Comparison of ENCODE assay signal across 19 mouse cellular contexts in genomic region chr11:121193415-121193814, GRCm38 (mm10). TPM values are rescaled to one million over a fixed set of nuclear protein-coding genes. Genes with fewer than 3 reads are reported as not detected.
"Had no signal": no experiment of that assay in that cellular context is flagged by ENCODE, and none has a peak within 500 bp of the region (broad histone marks: within the 10 kb centered on the region; RNA-seq: fewer than 3 reads in every experiment).

No protein-coding gene starts in this region.

- H3K27me3 ChIP-seq: lung, embryonic 15.5 days; midbrain, embryonic 13.5 days; midbrain, embryonic 15.5 days; neural tube, embryonic 12.5 days; stomach, embryonic 15.5 days had no signal

- H3K27ac ChIP-seq: lung, embryonic 15.5 days; macrophage; midbrain, embryonic 13.5 days; midbrain, embryonic 15.5 days; neural tube, embryonic 12.5 days; stomach, embryonic 15.5 days; stomach, postnatal 0 days had no signal

- H3K36me3 ChIP-seq: lung, embryonic 15.5 days; stomach, embryonic 15.5 days had no signal

- H3K4me3 ChIP-seq: lung, embryonic 15.5 days; megakaryocyte, embryonic 14.5 days; midbrain, embryonic 13.5 days; midbrain, embryonic 15.5 days; neural tube, embryonic 12.5 days; stomach, embryonic 15.5 days had no signal

- H3K4me1 ChIP-seq: megakaryocyte, embryonic 14.5 days; midbrain, embryonic 13.5 days; midbrain, embryonic 15.5 days; neural tube, embryonic 12.5 days; stomach, embryonic 15.5 days had no signal

- ATAC-seq: liver, postnatal 0 days; lung, postnatal 0 days; midbrain, embryonic 13.5 days; midbrain, embryonic 15.5 days had no signal

- H3K4me2 ChIP-seq: lung, embryonic 15.5 days; midbrain, embryonic 11.5 days; midbrain, embryonic 13.5 days; midbrain, embryonic 15.5 days; neural tube, embryonic 12.5 days; stomach, embryonic 15.5 days had no signal

- DNase-seq: liver, postnatal 0 days; lung, adult 2 months; lung, postnatal 14 days; lung, postnatal 36 days; thymus, adult 2 months; thymus, postnatal 25 days; thymus, postnatal 4 days had no signal

- H3K9me3 ChIP-seq: lung, embryonic 15.5 days; megakaryocyte, embryonic 14.5 days; midbrain, embryonic 13.5 days; midbrain, embryonic 15.5 days; neural tube, embryonic 12.5 days; stomach, embryonic 15.5 days had no signal

- H3K9ac ChIP-seq: liver, postnatal 0 days; lung, embryonic 15.5 days; midbrain, embryonic 13.5 days; midbrain, embryonic 15.5 days; neural tube, embryonic 12.5 days; stomach, embryonic 15.5 days had no signal

RNA-seq across cellular contexts. Expression of gene Uts2r, which starts 33.3 kb away (rescaled TPM):
- polyA plus RNA-seq: liver, postnatal 0 days; lung, embryonic 15.5 days; lung, postnatal 0 days; macrophage; midbrain, embryonic 11.5 days; spleen, adult 2 months; stomach, embryonic 15.5 days; stomach, postnatal 0 days; urinary bladder, adult 2 months had no signal
